Mouse (Mus musculus) hindbrain, embryonic 11.5 days (tissue): Measurements from ENCODE around the gene Trip6. TPM values are rescaled to one million over a fixed set of nuclear protein-coding genes. Genes with fewer than 3 reads are reported as not detected.

Source experiments
- ATAC-seq: fragments of 200-750 bp; cut with Nextera tagmentation; 2 replicates; pipeline ENCODE4 v1.8.0; 2017; ENCODE audit warnings: mild to moderate bottlenecking, moderate TSS enrichment, moderate library complexity; ENCODE audit not compliant: low FRiP score
- DNase-seq: peaks from one replicate; pipeline ENCODE4 v3.0.0-alpha.2; 2015; ENCODE audit warnings: low spot score
- H3K27ac ChIP-seq: fragments of 300-500 bp; sonication (generic); 2 replicates; pipeline ENCODE4 v1.5.1; 2014; ENCODE audit warnings: mild to moderate bottlenecking, low read depth, low read length
- H3K27me3 ChIP-seq: fragments of 300-500 bp; sonication (generic); 2 replicates; pipeline ENCODE4 v1.6.1; 2014; ENCODE audit warnings: mild to moderate bottlenecking, low read length, moderate library complexity, mixed read lengths; ENCODE audit not compliant: control insufficient read depth, insufficient read depth
- H3K36me3 ChIP-seq: fragments of 300-500 bp; sonication (generic); 2 replicates; pipeline ENCODE4 v1.6.1; 2014; ENCODE audit warnings: mild to moderate bottlenecking, low read length, moderate library complexity, mixed read lengths; ENCODE audit not compliant: control insufficient read depth, insufficient read depth
- H3K4me1 ChIP-seq: fragments of 300-500 bp; sonication (generic); replicated peaks from 2 replicates; pipeline ENCODE4 v1.6.1; 2014; ENCODE audit warnings: low read length, mixed read lengths; ENCODE audit not compliant: control insufficient read depth, insufficient read depth
- H3K4me2 ChIP-seq: fragments of 300-500 bp; sonication (generic); replicated peaks from 2 replicates; pipeline ENCODE4 v1.6.1; 2014; ENCODE audit warnings: mild to moderate bottlenecking, low read depth, low read length
- H3K4me3 ChIP-seq: fragments of 300-500 bp; sonication (generic); 2 replicates; pipeline ENCODE4 v1.5.1; 2014; ENCODE audit warnings: low read depth, low read length
- H3K9ac ChIP-seq: fragments of 300-500 bp; sonication (generic); 2 replicates; pipeline ENCODE4 v1.6.1; 2014; ENCODE audit warnings: low read depth, low read length
- H3K9me3 ChIP-seq: fragments of 300-500 bp; sonication (generic); 2 replicates; pipeline ENCODE4 v1.6.1; 2016; ENCODE audit warnings: low read length; ENCODE audit not compliant: control insufficient read depth
- WGBS: fragments of 180-500 bp; shearing (Covaris S2); extraction: QIAGEN DNeasy Blood & Tissue Kit; methylation state at CpG from one replicate; pipeline ENCODE4 v1.1.7; 2014; 5-methylcytosine and 5-hydroxymethylcytosine counted together
- polyA plus RNA-seq: library from polyadenylated mRNA; unstranded; fragments of >200 nt; fragmentation: Nextera tagmentation; extraction: Ambion mirVana; gene quantifications from 2 replicates; pipeline ENCODE4 v1.2.1, GENCODE M21; 2014

The Trip6 gene
- polyA plus RNA-seq, 1 experiment from 2014 or later: 27.4 TPM

- Histone ChIP-seq H3K4me1 (peaks cover 6% of the 10 kb centered on the region; the same call in 1 of the 2 replicates), H3K9me3 (no peaks in the 10 kb centered on the region)
- WGBS: 2% methylated on average over 32 of the region's 32 CpGs
These were observed 35.4 kb upstream of the Trip6 start, which contains the start of gene Ephb4 for GRCm38 (mm10) chr5:137349384-137350204. Ephb4 (plus strand) TSS chr5:137350109.

GRCm38 (mm10) chr5:137348482-137349383, 34.5 kb upstream of the Trip6 start:
- Histone ChIP-seq H3K4me2 (peak overlapping the region; percentile 85), H3K9me3 (no peaks in the 10 kb centered on the region), H3K36me3 (no peaks in the 10 kb centered on the region), H3K27ac (peak overlapping the region; percentile 18), H3K4me1 (peaks cover 6% of the 10 kb centered on the region; the same call in 1 of the 2 replicates), H3K9ac (peak overlapping the region; percentile 92), H3K27me3 (no peaks in the 10 kb centered on the region), H3K4me3 (peak overlapping the region; percentile 87)
- ATAC-seq (peak; percentile 26; the same call in 1 of the 2 replicates), DNase-seq (peak; percentile 55)
- WGBS: under 1% methylated on average over 33 of the region's 33 CpGs

More at GRCm38 (mm10) chr5:137349384-137350204, 35.4 kb upstream of the Trip6 start, which contains the start of gene Ephb4:
- Histone ChIP-seq H3K27me3 (no peaks in the 10 kb centered on the region), H3K9ac (peak within 1 kb of the TSS; percentile 92), H3K4me2 (peak within 1 kb of the TSS; percentile 85), H3K4me3 (peak within 1 kb of the TSS; percentile 87), H3K27ac (peak within 1 kb of the TSS; percentile 79), H3K36me3 (no peaks in the 10 kb centered on the region)
- ATAC-seq: peak; percentile 93
- DNase-seq: peak; percentile 89

GRCm38 (mm10) chr5:137347856-137348255, 33.7 kb upstream of the Trip6 start:
- H3K4me1 ChIP-seq: peaks cover 6% of the 10 kb centered on the region; the same call in 1 of the 2 replicates
- H3K27ac ChIP-seq: no peak overlapping the region
- no peak for ATAC-seq
- no peak overlapping the region for H3K9ac ChIP-seq
- H3K4me2 ChIP-seq: no peak overlapping the region
- no peaks in the 10 kb centered on the region for H3K36me3 ChIP-seq
- H3K4me3 ChIP-seq: no peak overlapping the region
- H3K9me3 ChIP-seq: no peaks in the 10 kb centered on the region
- H3K27me3 ChIP-seq: no peaks in the 10 kb centered on the region
- WGBS: 28% methylated on average over 7 of the region's 7 CpGs
- DNase-seq: peak; percentile 11

GRCm38 (mm10) chr5:137346983-137347382, 32.8 kb upstream of the Trip6 start:
- no peak overlapping the region for H3K27ac ChIP-seq
- no peaks in the 10 kb centered on the region for H3K27me3 ChIP-seq
- H3K9ac ChIP-seq: no peak overlapping the region
- no peak overlapping the region for H3K4me3 ChIP-seq
- no peak for DNase-seq
- no peak for ATAC-seq
- no peaks in the 10 kb centered on the region for H3K9me3 ChIP-seq
- WGBS: 86% methylated on average over 4 of the region's 4 CpGs
- no peaks in the 10 kb centered on the region for H3K36me3 ChIP-seq
- H3K4me1 ChIP-seq: peaks cover 4% of the 10 kb centered on the region; the same call in 1 of the 2 replicates
- H3K4me2 ChIP-seq: no peak overlapping the region

- ATAC-seq (no peak), DNase-seq (no peak)
- no peak overlapping the region for H3K4me2 ChIP-seq
- no peaks in the 10 kb centered on the region for H3K36me3 ChIP-seq
- H3K4me1 ChIP-seq: peaks cover 4% of the 10 kb centered on the region; the same call in 1 of the 2 replicates
- no peaks in the 10 kb centered on the region for H3K9me3 ChIP-seq
- no peaks in the 10 kb centered on the region for H3K27me3 ChIP-seq
- H3K9ac ChIP-seq: no peak overlapping the region
- H3K27ac ChIP-seq: no peak overlapping the region
- H3K4me3 ChIP-seq: no peak overlapping the region
- WGBS: 78% methylated on average over 1 of the region's 1 CpGs
These were observed 32.2 kb upstream of the Trip6 start for GRCm38 (mm10) chr5:137346388-137346787.

GRCm38 (mm10) chr5:137345821-137346220, 31.6 kb upstream of the Trip6 start:
- no peaks in the 10 kb centered on the region for H3K9me3 ChIP-seq
- WGBS: 27% methylated on average over 9 of the region's 9 CpGs
- H3K4me1 ChIP-seq: peaks cover 4% of the 10 kb centered on the region; the same call in 1 of the 2 replicates
- H3K27me3 ChIP-seq: no peaks in the 10 kb centered on the region
- no peak overlapping the region for H3K9ac ChIP-seq
- no peak overlapping the region for H3K27ac ChIP-seq
- no peaks in the 10 kb centered on the region for H3K36me3 ChIP-seq
- no peak overlapping the region for H3K4me2 ChIP-seq
- H3K4me3 ChIP-seq: no peak overlapping the region
- ATAC-seq: no peak
- DNase-seq: no peak

- no peaks in the 10 kb centered on the region for H3K9me3 ChIP-seq
- H3K27me3 ChIP-seq: no peaks in the 10 kb centered on the region
- DNase-seq (no peak), ATAC-seq (no peak)
- no peak overlapping the region for H3K4me2 ChIP-seq
- no peak overlapping the region for H3K27ac ChIP-seq
- no peaks in the 10 kb centered on the region for H3K36me3 ChIP-seq
- H3K4me1 ChIP-seq: peaks cover 8% of the 10 kb centered on the region
- no peak overlapping the region for H3K4me3 ChIP-seq
- H3K9ac ChIP-seq: no peak overlapping the region
These were observed 29.7 kb upstream of the Trip6 start for GRCm38 (mm10) chr5:137343869-137344268.

GRCm38 (mm10) chr5:137343412-137343811, 29.2 kb upstream of the Trip6 start:
- Histone ChIP-seq H3K36me3 (no peaks in the 10 kb centered on the region), H3K9me3 (no peaks in the 10 kb centered on the region), H3K9ac (no peak overlapping the region), H3K27ac (no peak overlapping the region), H3K27me3 (no peaks in the 10 kb centered on the region), H3K4me3 (no peak overlapping the region), H3K4me2 (no peak overlapping the region), H3K4me1 (peaks cover 6% of the 10 kb centered on the region)
- DNase-seq (no peak), ATAC-seq (no peak)
- 99% methylated on average over 5 of the region's 5 CpGs for WGBS
